Mouse (Mus musculus): ENCODE results near the gene Elmo1.

DNA sequence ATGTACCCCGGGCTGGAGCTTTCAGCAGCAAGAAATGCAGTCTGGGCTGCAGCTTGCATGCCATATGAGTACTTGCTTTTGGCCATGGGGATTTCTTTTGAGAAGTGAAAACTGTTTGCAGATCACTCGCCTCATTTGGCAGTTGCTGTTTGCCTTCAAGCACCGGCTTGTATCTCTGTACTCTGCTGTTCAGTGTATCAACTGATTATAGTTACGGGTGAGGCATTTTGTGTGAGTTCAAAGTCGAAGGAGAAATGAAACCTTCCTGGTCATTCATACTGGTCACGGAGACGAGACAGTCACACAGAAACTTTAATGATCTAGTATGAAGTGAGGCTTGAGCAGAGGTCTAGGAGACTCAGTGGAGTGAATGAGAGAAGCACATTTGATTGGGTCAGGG, 34.6 kb downstream of the Elmo1 start:
- TF ChIP-seq CTCF (IDR thresholded peaks at IDR 0.05; ENCODE audit: control insufficient read depth, insufficient read depth, insufficient read length): no peak
- TF ChIP-seq FOSL1 (IDR thresholded peaks at IDR 0.05; ENCODE audit: insufficient read depth, low read length, poor library complexity, severe bottlenecking): no peak
- no peak for TF ChIP-seq MYOG (IDR thresholded peaks at IDR 0.05; ENCODE audit: control insufficient read depth, extremely low read depth, insufficient read length)

Measured in C2C12 (cell line).